ENCODE assay signal across 23 mouse cellular contexts in the genomic region with DNA sequence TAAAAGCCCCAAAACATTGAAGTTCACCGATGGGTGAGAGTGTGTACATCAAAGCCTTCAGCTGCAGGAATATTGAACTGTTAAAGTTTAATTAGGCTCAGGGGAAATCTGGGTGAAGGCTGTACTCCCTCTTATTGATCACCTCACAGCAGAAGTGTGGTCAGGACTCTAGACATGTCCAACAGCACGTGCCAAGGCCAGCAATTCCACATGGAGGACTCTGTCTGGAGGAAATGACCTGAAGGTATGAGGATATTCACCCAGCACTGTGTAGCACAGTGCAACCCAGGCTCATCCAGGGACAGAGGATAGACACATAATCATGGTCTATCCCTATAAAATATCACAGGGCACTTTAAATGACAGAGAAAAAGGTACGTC. TPM values are rescaled to one million over a fixed set of nuclear protein-coding genes. Genes with fewer than 3 reads are reported as not detected.
"Had no signal": no experiment of that assay in that cellular context is flagged by ENCODE, and none has a peak within 500 bp of the region (broad histone marks: within the 10 kb centered on the region; RNA-seq: fewer than 3 reads in every experiment).

No protein-coding gene starts in this region.

- H3K9ac ChIP-seq: liver, embryonic 12.5 days; liver, embryonic 15.5 days; lung, embryonic 15.5 days; neural tube, embryonic 12.5 days; neural tube, embryonic 15.5 days had no signal

- H3K4me1 ChIP-seq: liver, embryonic 12.5 days; liver, embryonic 15.5 days; lung, embryonic 15.5 days; megakaryocyte, embryonic 14.5 days had no signal

- H3K9me3 ChIP-seq: liver, embryonic 12.5 days; liver, embryonic 15.5 days; lung, embryonic 15.5 days; megakaryocyte, embryonic 14.5 days; neural tube, embryonic 12.5 days; neural tube, embryonic 15.5 days had no signal

- H3K27me3 ChIP-seq: liver, embryonic 12.5 days; liver, embryonic 15.5 days; lung, embryonic 15.5 days; neural tube, embryonic 12.5 days; neural tube, embryonic 15.5 days had no signal

- ATAC-seq: intestine, postnatal 0 days; liver, embryonic 12.5 days had no signal

- H3K27ac ChIP-seq: kidney, postnatal 0 days; liver, embryonic 12.5 days; liver, embryonic 15.5 days; lung, embryonic 15.5 days; neural tube, embryonic 12.5 days; neural tube, embryonic 15.5 days; stomach, postnatal 0 days had no signal

- H3K36me3 ChIP-seq: liver, embryonic 12.5 days; liver, embryonic 15.5 days; lung, embryonic 15.5 days; neural tube, embryonic 12.5 days; neural tube, embryonic 15.5 days had no signal

- DNase-seq: kidney, adult 2 months; kidney, postnatal 25 days; layer of hippocampus, postnatal 36 days; left cerebral cortex, postnatal 4 days; lung, adult 18-20 months; lung, postnatal 10 days; lung, postnatal 36 days; right cerebral cortex, adult 18-20 months; right cerebral cortex, postnatal 14 days; right cerebral cortex, postnatal 4 days had no signal

- H3K4me3 ChIP-seq: liver, embryonic 12.5 days; liver, embryonic 15.5 days; lung, embryonic 15.5 days; megakaryocyte, embryonic 14.5 days; neural tube, embryonic 12.5 days; neural tube, embryonic 15.5 days had no signal

- H3K4me2 ChIP-seq: liver, embryonic 12.5 days; liver, embryonic 15.5 days; lung, embryonic 15.5 days; neural tube, embryonic 12.5 days; neural tube, embryonic 15.5 days had no signal

RNA-seq across cellular contexts. Expression of a gene that starts 32.3 kb away (rescaled TPM):
- total RNA-seq: layer of hippocampus, postnatal 36 days had no signal
- polyA plus RNA-seq: intestine, embryonic 14.5 days; intestine, postnatal 0 days; kidney, embryonic 14.5 days; large intestine, adult 2 months; liver, embryonic 12.5 days; liver, embryonic 15.5 days; lung, embryonic 15.5 days; stomach, embryonic 14.5 days had no signal
